Comparison of ENCODE assay signal across 11 mouse cellular contexts in genomic region chr19:58295986-58296841, GRCm38 (mm10).
A peak's percentile ranks its signal among the peaks of the same experiment; 100 is the strongest.
DNase-seq lines count a peak whose midpoint lies in the region; ATAC-seq and TF ChIP-seq lines count a peak whose summit lies in the region.
"Had no signal": no experiment of that assay in that cellular context is flagged by ENCODE, and none has a peak within 500 bp of the region (broad histone marks: within the 10 kb centered on the region; RNA-seq: fewer than 3 reads in every experiment).

No protein-coding gene starts in this region.

- H3K4me1 ChIP-seq in neural tube, embryonic 13.5 days (replicated peaks): peaks cover 27% of the 10 kb centered on the region
- H3K4me1 ChIP-seq in neural tube, embryonic 15.5 days: peaks cover 14% of the 10 kb centered on the region; the same call in 1 of the 2 replicates
- H3K4me1 ChIP-seq in embryonic facial prominence, embryonic 11.5 days (ENCODE audit: control insufficient read depth, insufficient read depth, low read length): no peaks in the 10 kb centered on the region; the same call in 1 of the 2 replicates
- H3K4me1 ChIP-seq in hindbrain, postnatal 0 days (ENCODE audit: insufficient read depth, low read length): peaks cover 4% of the 10 kb centered on the region
- peaks cover 7% of the 10 kb centered on the region for H3K4me1 ChIP-seq in kidney, embryonic 15.5 days
- H3K4me1 ChIP-seq in kidney, embryonic 14.5 days (ENCODE audit: control insufficient read depth, insufficient read depth, low read length): no peaks in the 10 kb centered on the region
- no peaks in the 10 kb centered on the region for H3K4me1 ChIP-seq in intestine, embryonic 15.5 days (replicated peaks)

- no peak overlapping the region for H3K9ac ChIP-seq in neural tube, embryonic 13.5 days
- H3K9ac ChIP-seq in neural tube, embryonic 15.5 days (replicated peaks): no peak overlapping the region
- no peak overlapping the region; the same call in 1 of the 2 replicates for H3K9ac ChIP-seq in embryonic facial prominence, embryonic 11.5 days (replicated peaks; ENCODE audit: low read length)
- H3K9ac ChIP-seq in hindbrain, postnatal 0 days (replicated peaks; ENCODE audit: low read length): no peak overlapping the region
- no peak overlapping the region for H3K9ac ChIP-seq in kidney, embryonic 15.5 days
- H3K9ac ChIP-seq in kidney, embryonic 14.5 days (ENCODE audit: low read depth, low read length): no peak overlapping the region
- H3K9ac ChIP-seq in intestine, embryonic 15.5 days: no peak overlapping the region
- H3K9ac ChIP-seq: heart, embryonic 13.5 days; limb, embryonic 12.5 days had no signal

- WGBS in neural tube, embryonic 13.5 days: 81% methylated on average over 14 of the region's 14 CpGs
- WGBS in neural tube, embryonic 15.5 days: 69% methylated on average over 14 of the region's 14 CpGs
- WGBS in embryonic facial prominence, embryonic 11.5 days: 90% methylated on average over 14 of the region's 14 CpGs
- 61% methylated on average over 14 of the region's 14 CpGs for WGBS in hindbrain, postnatal 0 days
- WGBS in kidney, embryonic 15.5 days: 83% methylated on average over 14 of the region's 14 CpGs
- 87% methylated on average over 14 of the region's 14 CpGs for WGBS in kidney, embryonic 14.5 days
- WGBS in intestine, embryonic 15.5 days: 78% methylated on average over 14 of the region's 14 CpGs

- H3K9me3 ChIP-seq in neural tube, embryonic 13.5 days: no peaks in the 10 kb centered on the region
- no peaks in the 10 kb centered on the region for H3K9me3 ChIP-seq in neural tube, embryonic 15.5 days (replicated peaks)
- no peaks in the 10 kb centered on the region for H3K9me3 ChIP-seq in embryonic facial prominence, embryonic 11.5 days (replicated peaks; ENCODE audit: control insufficient read depth, low read length)
- H3K9me3 ChIP-seq in hindbrain, postnatal 0 days (ENCODE audit: low read length): no peaks in the 10 kb centered on the region
- no peaks in the 10 kb centered on the region for H3K9me3 ChIP-seq in kidney, embryonic 15.5 days (replicated peaks)
- no peaks in the 10 kb centered on the region for H3K9me3 ChIP-seq in kidney, embryonic 14.5 days (ENCODE audit: control insufficient read depth, low read length)
- no peaks in the 10 kb centered on the region for H3K9me3 ChIP-seq in intestine, embryonic 15.5 days
- H3K9me3 ChIP-seq: limb, embryonic 12.5 days had no signal

- no peak overlapping the region for H3K4me3 ChIP-seq in neural tube, embryonic 13.5 days
- no peak overlapping the region for H3K4me3 ChIP-seq in neural tube, embryonic 15.5 days (replicated peaks)
- H3K4me3 ChIP-seq in embryonic facial prominence, embryonic 11.5 days (ENCODE audit: low read depth, low read length): no peak overlapping the region
- H3K4me3 ChIP-seq in hindbrain, postnatal 0 days (ENCODE audit: low read length): no peak overlapping the region
- no peak overlapping the region for H3K4me3 ChIP-seq in kidney, embryonic 15.5 days (replicated peaks)
- no peak overlapping the region for H3K4me3 ChIP-seq in kidney, embryonic 14.5 days (ENCODE audit: low read length)
- H3K4me3 ChIP-seq in intestine, embryonic 15.5 days (replicated peaks): no peak overlapping the region
- H3K4me3 ChIP-seq: heart, embryonic 13.5 days; limb, embryonic 12.5 days had no signal

- peak overlapping the region; percentile 33 for H3K27ac ChIP-seq in neural tube, embryonic 13.5 days (replicated peaks)
- no peak overlapping the region for H3K27ac ChIP-seq in neural tube, embryonic 15.5 days (replicated peaks)
- no peak overlapping the region for H3K27ac ChIP-seq in embryonic facial prominence, embryonic 11.5 days (replicated peaks; ENCODE audit: low read depth, low read length)
- H3K27ac ChIP-seq in hindbrain, postnatal 0 days: no peak overlapping the region
- H3K27ac ChIP-seq in kidney, embryonic 15.5 days: no peak overlapping the region
- H3K27ac ChIP-seq in kidney, embryonic 14.5 days (ENCODE audit: low read depth, low read length): no peak overlapping the region
- H3K27ac ChIP-seq in intestine, embryonic 15.5 days: no peak overlapping the region
- H3K27ac ChIP-seq: heart, embryonic 13.5 days; limb, embryonic 12.5 days had no signal

- DNase-seq in embryonic facial prominence, embryonic 11.5 days (ENCODE audit: low spot score): no peak
- DNase-seq in hindbrain, postnatal 0 days (ENCODE audit: low spot score): peak; percentile 72
- peak; percentile 37 to 50 for DNase-seq in right cerebral cortex, postnatal 10 days (ENCODE audit: low spot score in 2 of 2)

- H3K36me3 ChIP-seq in neural tube, embryonic 13.5 days: no peaks in the 10 kb centered on the region
- H3K36me3 ChIP-seq in neural tube, embryonic 15.5 days: no peaks in the 10 kb centered on the region
- no peaks in the 10 kb centered on the region for H3K36me3 ChIP-seq in embryonic facial prominence, embryonic 11.5 days (replicated peaks; ENCODE audit: control insufficient read depth, insufficient read depth, low read depth, low read length)
- no peaks in the 10 kb centered on the region for H3K36me3 ChIP-seq in hindbrain, postnatal 0 days (ENCODE audit: insufficient read depth, low read length)
- 0 out of 2 replicates have a peak, but pooled peaks cover 3% of the 10 kb centered on the region for H3K36me3 ChIP-seq in kidney, embryonic 15.5 days
- H3K36me3 ChIP-seq in kidney, embryonic 14.5 days (ENCODE audit: control insufficient read depth, insufficient read depth, low read length): no peaks in the 10 kb centered on the region
- no peaks in the 10 kb centered on the region for H3K36me3 ChIP-seq in intestine, embryonic 15.5 days
- H3K36me3 ChIP-seq: G1E; heart, embryonic 13.5 days; limb, embryonic 12.5 days had no signal

- no peak for ATAC-seq in neural tube, embryonic 13.5 days (ENCODE audit: low read depth)
- ATAC-seq in neural tube, embryonic 15.5 days (ENCODE audit: low FRiP score): no peak
- 0 out of 2 replicates have a peak, but pooled peaks have one; percentile 23 for ATAC-seq in embryonic facial prominence, embryonic 11.5 days (replicated peaks; ENCODE audit: insufficient number of reproducible peaks, low FRiP score, low TSS enrichment, low read depth)
- ATAC-seq in hindbrain, postnatal 0 days: peak; percentile 74
- ATAC-seq in kidney, embryonic 15.5 days (replicated peaks; ENCODE audit: low FRiP score): no peak
- no peak for ATAC-seq in kidney, embryonic 14.5 days (ENCODE audit: low FRiP score, low TSS enrichment)
- ATAC-seq in intestine, embryonic 15.5 days: no peak

- H3K27me3 ChIP-seq in neural tube, embryonic 13.5 days: no peaks in the 10 kb centered on the region
- no peaks in the 10 kb centered on the region for H3K27me3 ChIP-seq in neural tube, embryonic 15.5 days (replicated peaks)
- H3K27me3 ChIP-seq in embryonic facial prominence, embryonic 11.5 days (ENCODE audit: control insufficient read depth, insufficient read depth, low read length): no peaks in the 10 kb centered on the region
- no peaks in the 10 kb centered on the region for H3K27me3 ChIP-seq in hindbrain, postnatal 0 days (ENCODE audit: insufficient read depth, low read length)
- no peaks in the 10 kb centered on the region for H3K27me3 ChIP-seq in kidney, embryonic 15.5 days
- no peaks in the 10 kb centered on the region for H3K27me3 ChIP-seq in kidney, embryonic 14.5 days (ENCODE audit: control insufficient read depth, insufficient read depth, low read length)
- H3K27me3 ChIP-seq in intestine, embryonic 15.5 days (replicated peaks): no peaks in the 10 kb centered on the region
- H3K27me3 ChIP-seq: limb, embryonic 12.5 days had no signal

- no peak overlapping the region for H3K4me2 ChIP-seq in neural tube, embryonic 13.5 days
- no peak overlapping the region for H3K4me2 ChIP-seq in neural tube, embryonic 15.5 days
- no peak overlapping the region for H3K4me2 ChIP-seq in embryonic facial prominence, embryonic 11.5 days (ENCODE audit: low read depth, low read length)
- no peak overlapping the region for H3K4me2 ChIP-seq in hindbrain, postnatal 0 days (ENCODE audit: low read depth, low read length)
- H3K4me2 ChIP-seq in kidney, embryonic 15.5 days: no peak overlapping the region
- no peak overlapping the region for H3K4me2 ChIP-seq in kidney, embryonic 14.5 days (replicated peaks; ENCODE audit: low read depth, low read length)
- H3K4me2 ChIP-seq in intestine, embryonic 15.5 days (replicated peaks): no peak overlapping the region
- H3K4me2 ChIP-seq: heart, embryonic 13.5 days; limb, embryonic 12.5 days had no signal

- TF ChIP-seq CTCF in hindbrain, postnatal 0 days (IDR thresholded peaks at IDR 0.05; ENCODE audit: low read depth): 0 out of 2 replicates have a peak, but pooled peaks have one; percentile 23

Comparison
In these comparisons a context has a peak if more than half of its experiments do, and no peak if none do; other contexts are left out.
1. ATAC-seq: peak in embryonic facial prominence, embryonic 11.5 days (single experiment) and hindbrain, postnatal 0 days (single experiment); none in neural tube, embryonic 13.5 days (single experiment), neural tube, embryonic 15.5 days (single experiment), kidney, embryonic 15.5 days (single experiment), kidney, embryonic 14.5 days (single experiment) and intestine, embryonic 15.5 days (single experiment).